Mouse (Mus musculus) MN1 (cell line): Measurements from ENCODE around the gene Gys1.
"Not testable (repeated sequence)": the region's sequence is repeated elsewhere in the genome, so short reads cannot be mapped to it uniquely, and the experiment has no call there.

ENCODE experiments used
- DNase-seq: peaks from one replicate; pipeline ENCODE4 v3.0.0-alpha.2; 2016; ENCODE audit warnings: low spot score

Gene Gys1

DNA sequence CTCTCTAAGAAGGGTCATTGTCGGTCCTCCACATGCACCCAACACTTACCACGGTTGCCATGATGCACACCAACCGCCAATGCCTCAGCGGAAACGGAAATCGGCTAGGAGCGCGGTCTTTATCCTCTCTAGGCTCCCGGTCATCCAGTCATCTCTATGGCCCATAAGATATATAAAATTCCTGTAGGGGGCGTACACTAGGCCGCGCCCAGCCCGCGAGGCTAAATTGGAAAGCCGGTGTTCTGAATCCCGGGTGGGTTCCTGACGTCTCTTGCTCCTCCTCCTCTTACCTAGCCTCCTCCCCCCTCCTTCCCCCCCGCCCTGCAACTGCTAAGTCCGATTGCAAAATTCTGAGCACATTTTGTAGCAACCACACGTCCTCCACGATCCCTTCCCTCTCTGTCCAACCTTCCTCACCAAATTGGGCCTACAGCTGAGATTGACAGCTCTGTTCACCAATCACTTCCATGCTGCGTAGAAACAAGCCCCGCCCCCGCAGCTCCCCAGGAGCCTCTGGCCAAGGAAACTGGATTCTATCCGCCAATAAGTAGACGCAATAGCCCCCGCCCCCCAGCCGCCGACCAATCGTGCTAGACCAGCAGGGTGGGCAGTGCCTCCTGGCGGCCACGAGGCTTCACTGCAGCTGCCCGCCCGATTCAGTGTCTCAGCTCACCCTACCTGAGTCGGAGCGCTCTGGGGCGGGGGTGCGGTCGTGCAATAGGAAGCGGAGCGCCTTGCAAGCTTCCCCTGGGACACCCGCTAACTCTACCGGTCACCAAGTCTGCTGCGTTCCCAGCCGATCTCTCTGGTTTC, at the start of gene Gys1:
TSS of gene Gys1 (plus strand) at position 642 of the 813 bp plus-strand sequence.
- DNase-seq = peak; percentile 99

DNA sequence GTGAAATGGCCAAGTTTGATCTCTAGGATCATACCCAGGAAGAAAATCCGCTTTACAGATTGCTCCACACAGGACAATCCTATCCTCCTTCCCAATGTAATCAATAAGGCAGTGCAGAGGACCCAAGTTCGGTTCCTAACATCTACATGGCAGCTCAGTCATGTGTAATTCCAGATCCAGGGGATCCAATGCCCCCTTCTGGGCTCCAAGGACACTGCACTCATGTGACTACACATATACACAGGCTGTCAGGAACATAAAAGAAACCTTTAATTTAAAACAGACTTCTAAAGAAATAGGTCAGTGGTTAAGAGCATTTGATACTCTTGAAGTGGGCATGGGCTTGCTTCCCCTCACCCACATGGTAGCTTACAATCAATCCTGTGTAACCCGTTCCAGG, 48.6 kb upstream of the Gys1 start:
- no peak for DNase-seq

DNA sequence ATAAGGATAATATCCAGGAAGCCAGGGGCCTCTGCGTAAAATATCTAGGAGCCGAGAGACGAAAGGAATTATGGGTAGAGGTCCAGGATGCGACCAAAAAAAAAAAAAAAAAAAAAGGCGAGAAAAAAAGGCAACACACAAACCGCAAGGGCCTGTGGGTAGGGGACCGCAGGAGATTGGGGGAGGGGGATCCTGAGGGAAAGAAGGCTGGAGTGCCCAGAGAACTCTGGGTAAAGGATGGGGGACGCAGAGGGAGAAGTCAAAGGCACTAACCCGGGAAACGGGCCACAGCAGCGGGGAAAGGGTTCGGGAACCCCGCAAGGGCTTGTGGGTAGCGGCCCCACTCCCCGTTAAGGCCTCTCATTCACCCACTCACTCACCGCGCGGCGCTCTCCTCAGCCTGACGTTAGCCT, 39.5 kb upstream of the Gys1 start:
- DNase-seq = peak; percentile 83

GRCm38 (mm10) chr7:45395578-45396336, 38.9 kb upstream of the Gys1 start, which contains the start of gene Snrnp70:
Snrnp70 (minus strand) TSS chr7:45395742.
- peak; percentile 100 for DNase-seq

DNA sequence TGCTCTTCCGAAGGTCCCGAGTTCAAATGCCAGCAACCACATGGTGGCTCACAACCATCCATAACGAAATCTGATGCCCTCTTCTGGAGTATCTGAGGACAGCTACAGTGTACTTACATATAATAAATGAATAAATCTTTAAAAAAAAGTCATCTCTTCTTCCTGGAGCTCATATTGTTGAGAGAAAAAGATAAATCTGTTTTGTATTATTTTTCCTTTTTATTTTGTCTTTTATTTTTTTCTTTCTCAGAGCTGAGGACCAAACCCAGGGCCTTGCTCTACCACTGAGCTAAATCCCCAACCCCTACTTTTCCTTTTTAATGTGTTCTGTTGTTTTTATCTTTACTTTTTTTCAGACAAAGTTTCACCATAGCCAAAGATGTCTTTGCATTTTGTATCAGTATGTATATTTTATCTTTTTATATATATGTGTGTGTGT, 38.3 kb upstream of the Gys1 start:
- DNase-seq = not testable (repeated sequence)

GRCm38 (mm10) chr7:45396787-45397186, 37.9 kb upstream of the Gys1 start:
- peak; percentile 32 for DNase-seq

DNA sequence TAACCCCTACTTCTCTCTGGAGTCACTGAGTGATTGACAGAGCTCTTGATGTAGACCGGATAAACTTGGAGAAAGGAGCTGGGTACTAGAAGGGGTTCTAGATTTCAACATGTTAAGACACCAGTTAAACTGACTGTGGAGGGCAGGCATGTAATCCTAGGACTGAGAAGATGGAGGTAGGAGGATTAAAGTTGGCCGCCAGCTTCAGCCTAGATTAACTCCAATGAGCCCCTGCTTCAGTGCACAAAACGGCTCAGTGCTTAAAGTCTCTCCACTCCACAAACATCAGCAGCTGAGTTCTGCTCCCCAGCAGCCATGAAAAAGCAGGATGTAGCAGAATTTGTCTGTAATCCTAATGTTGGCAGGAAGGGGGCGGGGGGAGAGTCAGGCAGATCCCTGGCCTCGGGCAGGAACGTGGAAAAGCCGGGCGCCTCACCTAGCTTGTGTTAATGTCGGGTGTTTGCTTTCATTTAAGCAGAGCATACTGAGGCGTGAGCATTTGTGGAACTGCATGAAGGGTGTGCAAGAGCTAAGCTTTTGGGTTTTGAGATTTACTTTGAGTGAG, 33.0 kb upstream of the Gys1 start:
- DNase-seq = no peak

- DNase-seq = peak; percentile 65
These were observed 30.9 kb upstream of the Gys1 start for GRCm38 (mm10) chr7:45403532-45404261.

GRCm38 (mm10) chr7:45405091-45406075, 29.3 kb upstream of the Gys1 start, which contains the start of gene Kcna7:
Kcna7 (plus strand) TSS chr7:45405653.
- DNase-seq = peak; percentile 49

DNA sequence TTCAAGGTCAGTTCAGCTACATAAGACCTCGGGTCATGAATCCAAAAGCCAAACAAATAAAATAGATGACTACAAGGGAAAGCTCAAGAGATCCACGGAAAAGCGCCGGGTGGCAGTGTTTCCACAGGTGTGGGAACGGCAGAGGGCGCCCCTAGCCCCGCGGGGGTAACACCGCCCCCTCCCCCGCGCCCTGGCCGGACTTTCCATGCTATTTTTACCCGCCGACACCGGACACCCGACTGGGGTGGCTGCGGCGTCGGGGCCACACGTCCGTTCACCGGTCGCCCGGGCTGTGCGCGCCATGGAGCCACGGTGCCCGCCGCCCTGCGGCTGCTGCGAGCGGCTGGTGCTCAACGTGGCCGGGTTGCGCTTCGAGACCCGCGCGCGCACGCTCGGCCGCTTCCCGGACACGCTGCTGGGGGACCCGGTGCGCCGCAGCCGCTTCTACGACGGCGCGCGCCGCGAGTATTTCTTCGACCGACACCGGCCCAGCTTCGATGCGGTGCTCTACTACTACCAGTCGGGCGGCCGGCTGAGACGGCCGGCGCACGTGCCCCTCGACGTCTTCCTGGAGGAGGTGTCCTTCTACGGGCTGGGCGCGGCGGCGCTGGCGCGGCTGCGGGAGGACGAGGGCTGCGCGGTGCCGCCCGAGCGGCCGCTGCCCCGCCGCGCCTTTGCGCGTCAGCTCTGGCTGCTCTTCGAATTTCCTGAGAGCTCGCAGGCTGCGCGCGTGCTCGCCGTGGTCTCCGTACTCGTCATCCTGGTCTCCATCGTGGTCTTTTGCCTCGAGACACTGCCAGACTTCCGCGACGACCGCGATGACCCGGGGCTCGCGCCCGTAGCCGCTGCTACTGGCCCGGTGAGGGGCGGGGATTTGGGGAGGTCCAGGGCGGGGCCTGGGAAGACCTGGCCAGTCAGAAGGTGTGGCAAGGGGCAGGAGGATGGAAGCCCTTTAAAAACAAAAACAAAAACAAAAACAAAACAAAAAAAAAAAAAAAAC, 28.2 kb upstream of the Gys1 start:
- no peak for DNase-seq

DNA sequence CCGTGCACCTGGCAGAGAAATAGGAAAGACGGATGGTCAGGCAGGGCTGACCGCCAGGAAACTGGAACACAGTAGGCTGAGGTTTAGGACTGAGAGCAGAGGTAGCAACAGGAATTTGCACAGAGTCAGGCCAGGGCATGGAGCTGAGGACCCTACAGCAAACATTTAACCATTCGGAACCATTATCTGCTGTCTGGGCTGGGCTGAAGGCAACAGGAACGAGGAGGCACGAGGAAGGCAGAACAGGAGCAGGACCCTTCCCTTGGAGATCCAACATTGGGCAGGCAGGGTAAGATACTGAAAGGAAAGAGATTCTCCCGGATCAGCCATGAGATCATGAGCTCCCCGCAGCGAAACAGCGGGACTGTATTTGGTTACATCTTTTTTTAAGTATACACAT, 26.8 kb upstream of the Gys1 start:
- no peak for DNase-seq

DNA sequence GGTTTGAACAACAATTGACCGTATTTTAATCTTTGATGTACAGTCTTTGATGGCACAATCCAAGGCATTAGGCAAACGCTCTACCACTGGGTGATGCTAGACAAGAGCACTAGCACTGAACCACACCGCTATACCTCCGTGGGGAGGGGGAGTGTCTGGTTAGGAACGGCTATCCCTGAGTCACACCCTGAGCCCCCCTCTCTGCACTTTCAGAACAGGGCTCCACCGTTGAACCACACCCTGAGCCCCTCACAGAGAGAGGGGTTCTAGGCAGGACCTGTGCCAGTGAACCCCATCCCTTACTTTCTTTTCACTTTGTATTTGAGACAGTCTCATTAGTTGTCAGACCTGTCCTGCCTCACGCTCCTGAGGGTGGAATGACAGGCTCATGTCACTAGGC, 26.3 kb upstream of the Gys1 start:
- DNase-seq = no peak

- no peak for DNase-seq
These were observed 25.7 kb upstream of the Gys1 start for GRCm38 (mm10) chr7:45408949-45409348.

GRCm38 (mm10) chr7:45409497-45410163, 25.0 kb upstream of the Gys1 start:
- no peak for DNase-seq

- DNase-seq = no peak
These were observed 22.2 kb upstream of the Gys1 start for GRCm38 (mm10) chr7:45412421-45412820.

GRCm38 (mm10) chr7:45413113-45413863, 21.4 kb upstream of the Gys1 start, which contains the start of gene Ntf5:
Ntf5 (plus strand) TSS chr7:45413695.
- peak; percentile 70 for DNase-seq

DNA sequence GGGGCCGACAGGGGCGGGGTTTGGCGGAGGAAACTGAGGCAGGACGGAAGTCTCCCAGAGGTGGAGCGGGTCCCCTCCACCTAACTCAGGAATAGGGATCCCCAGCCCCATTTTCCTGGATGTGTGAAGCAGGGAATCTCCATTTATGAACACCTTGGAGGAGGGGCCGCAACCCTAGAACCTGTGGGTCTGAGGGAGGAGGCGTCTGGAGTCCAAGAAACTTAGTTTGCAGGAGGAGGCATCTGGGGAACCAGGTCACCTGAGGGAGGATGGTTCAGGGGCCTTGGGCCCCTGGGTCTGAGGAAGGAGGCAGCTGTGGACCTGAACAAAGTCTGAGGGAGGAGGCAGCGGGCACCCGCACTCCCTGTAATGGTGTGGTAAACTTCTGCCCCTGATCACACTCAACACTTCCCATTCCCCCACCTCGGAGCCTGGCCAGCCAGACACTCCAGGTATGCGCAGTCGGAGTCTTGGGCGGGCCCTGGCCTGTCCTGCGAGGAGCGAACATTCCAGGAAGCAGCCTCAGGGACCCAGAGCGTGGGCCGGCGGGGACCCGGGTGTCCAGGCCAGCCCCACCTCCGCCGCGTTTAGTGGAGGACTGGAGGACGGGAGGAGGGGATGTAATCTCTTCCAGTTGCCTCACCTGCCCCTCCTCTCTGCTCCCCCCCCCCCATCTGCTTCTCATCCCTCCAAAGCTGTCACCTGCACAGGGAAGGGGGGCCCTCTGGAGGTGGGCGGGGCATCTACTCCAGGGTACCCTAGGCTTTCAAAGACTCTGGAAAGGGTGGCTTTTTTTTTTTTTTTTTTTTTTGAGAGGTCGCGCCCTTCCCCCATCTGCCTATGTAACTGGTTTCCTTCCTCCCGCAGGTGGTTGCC, 20.5 kb upstream of the Gys1 start:
- no peak for DNase-seq
